Mouse (Mus musculus) cerebellum, postnatal 4 days (tissue): ENCODE measurements around the gene Arhgdib.

ENCODE experiments used
- DNase-seq, 2 experiments: peaks; one replicate each; pipeline ENCODE4 v3.0.0; 2022; ENCODE audit warnings: low spot score in 2 of 2, mixed read lengths in 1 of 2

The Arhgdib gene

DNA sequence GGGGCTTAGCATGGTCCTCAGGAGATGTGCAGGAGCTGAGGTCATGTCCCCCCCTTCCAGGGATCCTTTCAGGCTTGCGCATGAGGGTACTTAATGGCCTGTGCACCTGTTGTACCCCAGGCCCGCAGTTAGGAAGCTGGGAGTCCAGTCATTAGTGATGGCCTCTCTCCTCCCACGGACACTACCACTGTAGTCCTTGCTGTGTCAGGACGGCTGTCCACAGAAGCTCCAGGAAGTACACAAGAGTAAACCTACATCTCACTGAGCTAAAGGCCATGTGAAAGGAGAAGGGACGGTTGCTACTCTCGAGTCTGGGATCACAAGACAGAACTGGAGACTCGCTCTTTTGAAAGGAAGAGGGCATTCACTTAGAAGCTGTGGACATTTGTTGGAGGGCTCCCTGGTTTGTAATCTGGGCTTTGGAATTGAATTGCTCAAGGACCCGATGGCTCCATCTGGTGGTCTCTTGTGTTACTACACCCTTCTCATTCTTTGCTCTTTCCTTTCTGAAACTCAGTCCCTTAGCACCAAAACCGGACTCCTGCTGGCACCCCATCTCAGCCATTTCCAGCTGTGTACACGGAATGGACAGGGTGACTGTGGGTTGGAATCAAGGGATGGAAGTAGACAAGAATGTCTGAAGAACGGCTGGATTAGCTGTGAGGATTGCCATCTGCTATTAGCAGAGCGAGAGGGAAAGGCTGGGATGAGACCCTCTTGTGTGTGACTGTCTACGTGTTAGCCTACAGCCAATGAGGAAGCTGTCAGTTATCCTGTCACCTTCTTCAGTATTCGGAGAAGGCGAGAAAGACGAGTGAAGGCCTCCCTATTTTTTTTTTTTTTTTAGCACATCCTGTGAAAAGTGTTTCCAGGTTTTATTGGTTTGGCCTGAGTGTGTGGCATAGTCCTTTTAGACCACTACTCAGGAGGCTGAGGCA lies 21.1 kb downstream of the Arhgdib start:
- DNase-seq = peak in 1 of 2 experiments; percentile 77

DNA sequence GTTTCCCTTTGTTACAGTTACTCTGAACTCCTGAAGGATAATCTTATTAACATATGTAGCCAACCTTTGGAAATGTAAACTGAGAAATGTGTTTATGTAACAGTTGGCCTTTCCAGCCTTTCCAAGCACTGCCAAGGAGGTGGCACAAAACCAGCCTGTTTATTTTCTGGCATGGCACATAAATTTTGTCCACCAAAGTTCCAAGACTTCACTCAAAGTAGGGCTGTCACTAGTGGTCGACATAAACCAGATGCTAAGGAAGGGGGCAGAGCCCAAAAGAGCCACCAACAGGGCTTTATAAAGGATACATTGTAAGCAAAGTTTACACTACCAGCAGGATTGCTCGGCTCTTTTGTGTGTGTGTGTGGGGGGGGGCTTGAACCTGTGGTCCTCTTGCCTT lies 23.8 kb downstream of the Arhgdib start:
- DNase-seq = no peak

DNA sequence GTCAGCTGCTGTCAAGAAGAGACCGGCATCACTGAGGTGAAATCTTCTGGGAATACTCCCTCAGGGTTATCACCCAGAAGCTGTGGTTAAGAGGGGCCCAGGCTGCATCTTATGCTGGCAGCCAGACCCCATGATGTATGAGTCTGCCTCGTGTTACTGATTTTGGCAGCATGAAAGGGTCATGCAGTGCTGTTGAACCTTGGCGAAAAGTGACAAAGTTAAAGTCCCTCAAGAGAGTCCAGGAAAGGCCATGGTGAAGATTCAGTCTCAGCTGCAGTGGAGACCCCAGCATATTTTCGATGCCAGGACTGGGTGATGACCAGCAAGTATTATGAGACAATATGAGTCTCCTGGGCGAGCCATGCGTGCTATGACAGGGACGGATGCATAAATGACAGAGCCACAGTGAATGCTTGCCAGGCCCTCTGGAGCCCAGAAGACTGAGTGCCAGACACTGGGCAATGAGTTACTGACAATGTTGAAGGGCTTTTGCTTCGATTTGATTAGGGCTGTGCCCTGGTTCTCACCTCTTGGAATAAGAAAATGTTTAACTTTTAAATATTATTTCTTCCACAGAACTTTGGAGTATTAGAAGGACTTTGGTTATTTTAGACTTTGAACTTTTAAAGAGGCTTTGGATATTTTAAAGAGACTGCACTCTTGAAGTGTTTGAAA lies 25.8 kb downstream of the Arhgdib start:
- DNase-seq = no peak

DNA sequence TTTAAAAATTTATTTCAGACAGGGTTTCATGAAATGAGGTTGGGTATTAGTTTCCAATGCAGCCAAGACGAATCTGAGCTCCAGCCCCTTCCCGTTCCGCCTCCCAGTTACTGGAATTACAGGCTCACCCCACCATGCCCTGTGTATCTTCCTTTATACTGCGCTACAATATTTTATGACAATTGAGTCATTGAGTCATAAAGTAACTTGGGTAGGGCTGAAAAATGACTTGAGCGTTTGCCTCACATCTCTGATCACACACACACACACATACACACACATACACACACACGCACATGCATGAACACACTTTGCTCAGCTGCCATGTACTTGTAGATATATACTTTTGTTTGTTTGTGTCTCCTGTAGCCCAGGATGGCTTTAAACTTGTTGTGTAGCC lies 27.5 kb downstream of the Arhgdib start:
- DNase-seq = no peak

DNA sequence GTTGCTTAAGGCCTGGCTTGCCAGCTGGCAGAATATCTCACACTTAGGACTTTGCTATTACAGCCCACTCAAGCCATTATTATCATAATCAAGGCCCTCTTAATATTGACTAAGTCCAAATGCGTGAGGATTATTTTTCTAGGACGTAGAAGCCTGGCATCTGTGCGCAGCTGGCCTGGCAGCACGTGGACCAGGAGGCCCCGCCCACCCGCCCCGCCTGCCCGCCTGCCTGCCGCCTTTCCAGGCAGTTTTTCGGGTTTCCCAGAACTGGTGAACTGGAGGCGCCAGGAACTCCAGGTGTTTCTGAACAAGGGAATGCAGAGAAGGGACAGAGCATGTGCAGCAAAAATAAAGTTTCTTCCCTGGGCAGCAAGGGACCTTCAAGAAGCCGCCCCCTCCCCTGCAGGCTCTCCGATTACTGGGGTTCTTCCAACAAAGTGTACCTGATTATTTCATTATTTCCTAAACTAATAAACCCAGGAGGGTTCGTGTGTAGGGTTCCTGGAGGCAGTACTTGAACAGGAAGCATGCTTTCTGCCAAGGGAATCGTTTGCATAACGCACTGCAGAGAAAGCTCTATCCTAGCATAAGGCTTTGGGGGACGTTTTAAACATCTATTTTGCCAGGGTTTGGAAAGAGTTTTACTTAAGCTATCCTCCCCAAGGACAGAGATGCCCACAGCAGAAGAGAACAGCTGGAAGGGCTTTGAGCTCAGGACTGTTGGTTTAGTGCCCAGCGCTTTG lies 28.1 kb downstream of the Arhgdib start:
- no peak for DNase-seq

DNA sequence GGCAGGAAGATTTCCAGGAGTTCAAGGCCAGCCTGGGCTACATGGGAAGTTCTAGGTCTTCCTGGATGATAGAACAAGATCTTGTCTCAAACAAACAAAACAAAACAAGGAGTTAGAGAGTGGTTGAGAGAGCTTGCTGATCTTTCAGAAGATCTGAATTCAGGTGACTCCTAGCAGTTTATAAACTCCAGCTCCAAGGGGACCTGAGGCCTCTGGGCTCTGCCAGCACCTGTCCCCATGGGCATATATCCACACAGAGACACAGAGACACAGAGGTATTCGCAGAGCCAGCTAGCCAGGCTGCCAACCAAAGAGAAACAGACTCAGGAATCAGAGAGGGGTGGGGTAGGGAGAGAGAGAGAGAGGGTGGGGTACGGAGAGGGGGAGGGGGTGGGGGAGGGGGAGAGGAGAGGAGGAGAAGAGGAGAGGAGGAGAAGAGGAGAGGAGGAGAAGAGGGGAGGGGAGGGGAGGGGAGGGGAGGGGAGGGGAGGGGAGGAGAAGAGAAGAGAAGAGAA lies 28.9 kb downstream of the Arhgdib start:
- no peak for DNase-seq

DNA sequence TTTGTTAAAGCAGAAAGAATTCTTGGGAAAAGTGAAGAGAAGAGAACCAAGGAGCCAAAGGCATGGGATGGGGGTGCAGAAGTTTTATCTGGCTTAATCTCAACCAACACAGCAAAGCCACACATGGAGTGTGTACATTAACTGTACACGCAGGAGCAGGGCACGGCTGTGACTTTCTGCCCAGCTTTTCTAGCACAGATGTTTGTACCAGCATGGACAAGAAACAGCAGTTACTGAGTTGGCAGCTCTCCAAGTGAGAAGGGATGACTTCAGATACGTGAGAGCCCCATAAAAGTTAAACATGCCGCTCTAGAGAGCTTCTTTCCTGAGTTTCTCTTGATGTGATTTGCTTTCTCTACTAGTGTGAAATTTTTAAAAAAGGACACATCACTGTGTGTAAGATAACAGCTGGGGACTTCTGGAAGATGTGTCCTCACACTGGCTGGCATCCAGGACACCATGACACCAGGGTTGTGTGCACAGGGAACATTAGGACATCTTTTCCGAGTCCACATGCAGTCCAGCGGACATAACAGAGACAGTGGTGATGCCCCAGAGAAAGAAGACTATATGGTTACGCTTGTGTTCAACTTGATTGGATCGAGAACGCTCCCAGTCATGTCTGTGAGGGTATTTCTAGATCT lies 31.3 kb downstream of the Arhgdib start:
- DNase-seq = no peak

DNA sequence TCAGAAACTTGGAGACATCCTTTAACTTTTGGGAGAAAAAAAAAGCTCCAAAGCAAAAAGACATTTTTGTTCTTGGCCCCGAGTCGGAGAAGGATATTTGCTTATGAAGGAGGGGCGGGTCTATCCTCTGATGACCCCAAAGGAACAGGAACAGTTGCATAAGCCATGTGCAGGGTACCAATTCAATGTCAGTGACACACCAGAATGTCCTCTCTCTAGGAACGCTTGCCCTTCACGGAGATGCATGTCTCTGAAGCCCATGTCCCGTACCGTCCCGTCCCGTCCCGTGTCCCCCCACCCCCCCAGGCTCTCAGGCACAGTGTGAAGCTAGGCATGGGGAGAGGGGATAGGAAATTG lies 34.8 kb downstream of the Arhgdib start:
- no peak for DNase-seq

DNA sequence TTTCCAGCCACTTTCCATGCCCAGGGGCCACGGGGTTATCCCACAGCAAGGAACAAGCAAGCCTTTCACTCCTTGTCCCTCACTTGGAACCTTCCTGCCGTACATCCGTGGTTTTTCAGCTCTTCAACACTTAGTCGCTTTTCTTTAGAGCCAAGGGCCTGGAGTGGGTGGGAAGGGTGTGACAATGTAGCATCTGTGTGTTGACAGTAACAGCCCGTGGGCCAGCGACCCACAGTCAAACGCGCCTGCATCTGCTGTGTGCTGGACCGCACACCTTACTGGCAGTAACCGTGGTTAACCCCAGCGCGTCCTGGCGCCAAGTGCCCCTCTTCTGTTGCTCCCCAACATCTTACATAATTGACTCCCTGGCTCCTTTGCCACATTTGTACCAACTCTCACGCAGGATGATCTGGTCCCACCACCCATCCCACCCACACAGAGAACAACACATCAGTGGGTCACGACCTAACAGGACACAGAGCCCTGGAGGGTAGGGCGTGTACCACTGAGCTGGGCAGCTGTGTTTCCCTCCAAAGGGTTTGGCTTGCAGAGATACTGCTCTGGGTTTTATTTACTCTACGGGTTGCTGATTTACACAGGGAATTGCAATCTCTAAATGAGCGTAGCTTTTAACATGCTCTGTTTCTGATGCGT lies 35.3 kb downstream of the Arhgdib start:
- DNase-seq = no peak

DNA sequence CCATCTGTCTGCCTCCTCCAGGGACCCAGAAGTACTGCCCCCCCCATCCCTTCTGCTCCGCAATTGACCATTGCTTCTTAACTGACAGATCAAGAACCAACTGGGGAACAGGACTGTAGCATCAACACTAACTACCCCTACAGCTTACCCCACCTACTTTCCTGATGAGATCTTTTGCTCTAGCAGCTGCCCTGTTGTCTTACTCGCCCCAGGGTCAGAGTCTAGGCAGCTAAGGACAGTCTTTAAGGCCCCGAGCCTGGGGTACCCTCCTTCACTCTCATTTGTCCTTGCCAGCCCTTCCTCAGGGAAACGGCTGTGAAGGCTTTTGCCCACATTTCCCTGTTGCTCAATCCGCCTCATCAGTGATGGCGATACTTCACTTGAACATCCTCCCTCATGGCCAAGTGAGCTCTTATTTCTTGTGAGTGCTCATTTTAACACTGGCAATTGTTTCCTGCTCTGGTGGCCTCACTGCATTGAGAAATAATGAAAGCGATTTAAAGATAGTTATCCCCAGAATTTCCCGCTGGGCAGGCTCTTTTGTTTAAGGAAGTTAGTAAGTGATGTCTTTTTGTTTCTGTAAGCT lies 37.7 kb downstream of the Arhgdib start:
- no peak for DNase-seq

DNA sequence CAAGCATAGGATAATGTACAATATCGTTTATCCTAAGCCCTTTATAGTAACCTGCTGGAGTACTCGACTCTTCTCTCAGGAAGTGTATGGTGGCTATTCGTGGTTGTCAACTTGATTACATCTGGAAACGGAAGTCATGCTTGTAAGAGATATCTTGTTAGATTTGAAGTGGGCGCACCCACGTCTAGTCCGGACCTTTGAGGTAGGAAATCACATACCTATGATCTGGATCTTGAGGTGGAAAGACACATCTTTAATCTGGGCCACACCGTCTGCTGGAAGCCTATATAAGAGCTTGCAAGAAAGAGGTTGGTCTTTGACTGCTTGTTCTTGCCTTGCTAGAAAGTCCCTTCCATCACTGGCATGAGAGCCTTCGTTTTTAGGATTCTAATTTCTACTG lies 39.2 kb downstream of the Arhgdib start:
- no peak for DNase-seq

DNA sequence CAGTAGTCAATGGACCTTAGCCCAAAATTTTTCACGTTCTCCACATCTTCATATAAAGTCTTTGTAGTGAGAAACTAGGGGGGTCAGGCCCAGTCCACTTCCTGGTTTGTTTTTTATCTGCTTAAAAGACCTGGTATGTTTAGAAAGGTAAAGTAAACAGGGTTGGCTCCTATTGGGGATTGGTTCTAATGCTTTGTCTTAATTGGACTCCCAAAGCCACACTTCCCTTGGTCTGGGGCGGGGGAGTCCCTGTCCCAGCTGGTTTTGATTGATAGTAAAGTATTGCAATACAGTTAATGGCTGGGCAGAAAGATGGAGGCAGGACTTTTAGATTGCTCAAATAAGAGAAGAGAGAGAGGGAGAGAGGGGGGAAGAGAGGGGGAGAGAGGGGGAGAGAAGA lies 40.7 kb downstream of the Arhgdib start:
- no peak for DNase-seq

DNA sequence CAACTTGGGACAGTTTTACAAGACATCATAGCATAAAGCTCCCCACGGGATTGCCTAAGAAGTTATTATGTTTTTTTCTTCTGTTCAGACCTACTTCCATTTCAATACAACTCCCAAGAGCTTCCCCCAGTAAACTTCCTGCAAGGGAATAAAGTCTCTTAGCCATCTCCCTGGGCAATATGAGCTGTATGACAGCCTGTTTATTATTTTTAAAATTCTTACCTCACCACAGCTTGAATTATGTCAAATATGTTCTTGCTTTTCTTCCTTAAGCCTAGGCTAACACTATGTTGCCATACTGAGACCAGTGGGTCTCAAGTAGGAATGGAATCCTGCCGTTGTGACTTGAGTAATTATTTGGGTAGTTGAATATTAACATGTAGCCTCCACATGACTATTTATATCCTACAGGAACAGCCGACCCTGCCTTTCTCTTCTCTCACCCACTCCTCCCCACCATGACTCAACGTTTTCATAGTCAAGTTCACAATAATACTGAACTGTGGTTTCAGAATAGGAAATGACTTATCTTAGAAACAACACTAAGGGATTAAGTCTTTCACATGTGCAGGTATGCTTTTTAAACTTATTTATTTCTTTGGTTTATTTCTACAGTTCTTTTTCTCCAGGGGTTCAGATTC lies 41.2 kb downstream of the Arhgdib start:
- no peak for DNase-seq

DNA sequence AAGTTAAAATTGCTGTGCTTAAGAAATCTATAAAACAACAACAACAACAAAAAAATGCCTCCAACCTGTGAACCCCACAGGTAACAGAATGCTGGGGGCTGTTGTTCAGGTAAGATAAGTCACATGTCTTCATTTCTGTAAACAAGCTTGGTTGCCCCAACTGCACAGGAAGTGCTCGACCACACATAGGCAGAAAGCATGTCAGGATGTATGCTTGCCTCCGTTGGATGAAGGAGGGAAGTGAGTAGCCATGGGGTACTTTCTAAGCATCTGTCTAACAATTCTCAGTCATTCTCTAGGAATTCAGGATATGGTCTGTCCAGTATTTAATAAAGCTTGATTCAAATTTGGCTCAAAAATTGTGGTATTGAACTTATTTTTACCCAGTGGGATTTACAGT lies 42.7 kb downstream of the Arhgdib start:
- DNase-seq = no peak

DNA sequence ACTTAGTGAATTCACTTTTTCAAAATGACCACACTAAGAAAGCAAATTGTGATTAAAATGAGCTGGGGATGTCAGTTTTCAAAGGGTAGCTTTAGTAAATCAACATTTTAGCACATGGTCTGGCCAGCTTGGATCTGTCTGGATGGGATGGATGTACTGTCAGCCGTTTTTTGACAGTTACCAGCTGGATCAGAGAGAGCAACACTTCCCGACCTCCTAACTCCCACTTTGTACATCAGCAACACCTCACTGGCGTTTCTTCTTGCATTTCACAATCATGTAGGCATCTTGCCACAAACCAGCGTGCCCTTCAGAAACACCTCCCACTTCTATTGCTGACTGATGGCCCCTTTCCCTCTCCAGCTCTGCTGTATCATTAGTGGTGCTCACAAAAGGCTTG lies 43.5 kb downstream of the Arhgdib start:
- DNase-seq = no peak

DNA sequence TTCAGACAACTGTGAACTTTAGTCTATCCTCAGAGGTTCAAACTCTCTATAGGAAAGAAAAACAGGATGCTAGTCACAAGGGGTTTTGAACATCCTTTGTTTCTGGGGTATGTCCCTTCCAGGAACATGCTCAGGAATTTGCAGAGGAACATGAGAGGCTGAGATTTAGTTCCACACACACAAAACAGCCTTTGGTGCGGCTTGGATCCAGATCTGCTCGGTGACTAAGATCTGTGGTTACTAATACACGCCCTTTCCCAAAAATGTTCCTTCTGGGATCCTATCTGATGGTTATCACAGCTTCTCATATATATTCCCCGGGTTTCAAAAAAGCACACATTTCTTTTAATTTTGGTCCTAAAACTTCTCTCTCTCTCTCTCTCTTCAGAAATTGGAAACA lies 43.9 kb downstream of the Arhgdib start:
- no peak for DNase-seq

DNA sequence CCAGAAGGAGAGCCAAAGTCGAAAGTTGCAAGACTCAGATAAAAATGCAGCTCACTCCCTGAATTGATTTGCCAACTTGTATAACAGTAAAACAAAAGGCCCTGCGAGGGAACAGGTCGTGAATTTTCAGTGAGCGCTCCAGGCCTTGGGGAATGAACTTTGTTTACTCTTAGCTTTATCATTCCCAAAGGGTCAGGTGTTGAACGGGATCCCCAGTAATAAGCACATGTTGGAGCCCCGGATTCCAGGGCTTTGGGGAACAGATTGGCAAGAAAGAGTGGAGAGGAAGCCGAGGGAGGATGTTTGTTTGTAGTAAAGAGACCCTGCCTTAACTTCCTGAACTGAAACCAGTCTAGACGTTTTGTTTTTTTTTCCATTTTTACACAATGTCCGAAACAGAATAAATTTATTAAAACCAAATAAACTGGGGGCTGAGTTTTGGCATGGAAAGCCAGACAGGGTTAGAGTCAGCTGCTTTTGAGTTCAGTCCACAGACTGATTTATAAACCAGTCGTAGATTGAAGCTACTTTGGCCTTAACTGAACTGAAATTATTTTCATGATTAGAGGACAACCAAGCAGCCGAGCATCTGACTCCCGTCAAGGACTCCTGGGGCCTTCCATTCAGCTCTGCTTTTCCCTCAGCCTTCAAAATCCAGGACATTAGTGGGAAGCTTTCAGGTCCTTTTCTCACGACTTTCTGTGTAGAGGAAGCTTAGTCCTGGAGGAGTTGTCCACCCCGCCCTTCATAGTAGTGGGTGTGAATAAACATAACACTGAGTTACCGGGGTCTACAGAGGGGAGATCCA lies 47.0 kb downstream of the Arhgdib start:
- DNase-seq = no peak

DNA sequence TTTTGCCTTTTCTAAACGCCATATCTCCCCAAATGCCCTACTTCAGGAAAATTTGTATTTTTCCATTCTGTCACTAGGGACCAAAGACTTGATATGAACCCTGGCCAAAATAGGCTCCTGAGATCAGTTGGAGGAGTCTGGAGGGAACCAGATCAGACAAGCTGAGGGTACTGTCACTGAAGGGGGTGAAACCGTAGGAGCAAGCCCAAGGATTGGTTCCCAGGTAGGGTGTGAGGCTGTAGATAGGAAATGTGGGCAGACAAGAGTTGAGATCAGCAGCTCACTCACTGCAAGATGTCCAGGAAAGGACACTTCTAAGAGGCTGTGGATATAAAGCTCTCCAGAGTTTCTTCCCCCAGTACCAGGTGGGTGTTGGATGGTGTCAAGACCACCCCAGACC lies 49.7 kb downstream of the Arhgdib start:
- no peak for DNase-seq

DNA sequence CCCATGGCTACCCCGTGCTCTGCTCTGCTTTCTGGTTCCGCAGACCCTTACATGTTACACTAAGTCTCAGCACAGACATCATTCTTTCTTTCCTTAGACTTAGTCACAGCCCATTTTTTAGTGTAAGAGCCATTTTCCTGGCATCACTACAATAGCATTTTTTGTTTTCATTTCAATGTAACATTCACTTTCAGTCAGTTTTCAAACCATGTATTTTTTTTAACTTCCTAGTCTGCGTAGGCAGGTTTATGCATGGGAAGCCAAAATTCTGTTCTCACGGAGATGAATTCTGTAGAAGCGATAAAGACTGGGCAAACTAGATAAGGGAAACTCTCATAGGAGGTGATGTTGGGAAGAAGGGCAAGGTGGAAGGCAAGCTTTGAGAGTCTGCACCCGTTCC lies 52.1 kb downstream of the Arhgdib start:
- DNase-seq = no peak

DNA sequence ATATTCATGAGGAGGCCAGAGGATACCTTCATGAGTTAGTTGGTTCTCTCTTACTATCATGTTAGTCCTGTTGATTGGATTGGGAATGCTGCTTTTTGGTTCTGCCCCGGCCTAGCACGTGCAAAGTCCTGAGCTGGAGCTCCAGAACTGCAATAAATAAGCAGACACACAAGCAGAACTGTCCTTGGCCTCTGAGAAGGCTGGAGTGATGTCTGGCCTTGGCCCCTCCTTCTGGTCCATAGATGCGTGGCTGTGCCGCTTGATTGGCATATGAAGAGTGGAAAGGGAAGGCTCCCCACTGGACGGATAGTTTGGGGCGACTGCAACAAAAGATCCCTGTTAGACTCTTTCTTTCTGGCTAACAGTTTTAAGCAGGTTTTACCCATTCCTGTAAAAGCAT lies 52.6 kb downstream of the Arhgdib start:
- DNase-seq = no peak
